Mouse (Mus musculus) kidney, adult 11 months (tissue): Measurements from ENCODE around the gene Gtf2f2.
"Not testable (repeated sequence)": the region's sequence is repeated elsewhere in the genome, so short reads cannot be mapped to it uniquely, and the experiment has no call there.

ENCODE experiments used
- DNase-seq: peaks from one replicate; pipeline ENCODE4 v3.0.0; 2022

The Gtf2f2 gene

DNA sequence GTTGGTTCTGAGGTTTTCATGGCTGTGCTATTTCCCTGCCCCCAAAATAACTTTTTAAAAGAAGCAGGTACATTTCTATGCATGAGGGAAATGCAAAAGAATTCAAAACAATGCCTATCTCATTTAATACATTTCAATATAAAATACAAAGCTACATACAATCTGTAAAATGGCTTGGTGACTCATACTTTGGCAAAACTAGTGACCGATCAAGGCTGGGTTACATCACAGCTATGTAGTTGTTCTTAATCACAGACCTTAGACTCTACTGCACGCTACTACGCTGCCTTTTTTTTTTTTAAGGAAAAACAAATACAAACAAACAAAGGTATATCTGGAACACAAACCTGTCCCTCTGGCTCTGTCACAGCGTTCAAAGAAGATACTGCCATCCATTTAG is 18.3 kb downstream of the Gtf2f2 start:
- no peak for DNase-seq

DNA sequence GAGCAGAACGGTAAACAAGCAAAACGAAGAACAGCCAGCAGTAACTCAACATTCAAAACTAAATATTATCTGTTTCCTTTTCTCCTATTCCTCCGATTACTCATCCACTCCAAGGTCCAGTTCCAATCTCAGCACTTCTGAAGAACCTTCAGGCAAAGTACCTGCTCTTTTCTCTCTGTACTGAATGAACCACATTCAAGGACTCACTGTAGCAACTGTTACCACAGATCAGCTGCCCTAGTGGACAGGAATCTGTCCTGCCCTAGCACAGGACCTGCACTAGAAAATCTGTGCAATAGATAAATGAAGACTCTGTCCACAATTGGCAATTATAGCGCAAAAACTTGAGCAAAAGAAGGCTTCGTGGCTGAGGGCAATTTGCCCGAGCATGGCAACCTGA is 19.7 kb downstream of the Gtf2f2 start:
- no peak for DNase-seq

DNA sequence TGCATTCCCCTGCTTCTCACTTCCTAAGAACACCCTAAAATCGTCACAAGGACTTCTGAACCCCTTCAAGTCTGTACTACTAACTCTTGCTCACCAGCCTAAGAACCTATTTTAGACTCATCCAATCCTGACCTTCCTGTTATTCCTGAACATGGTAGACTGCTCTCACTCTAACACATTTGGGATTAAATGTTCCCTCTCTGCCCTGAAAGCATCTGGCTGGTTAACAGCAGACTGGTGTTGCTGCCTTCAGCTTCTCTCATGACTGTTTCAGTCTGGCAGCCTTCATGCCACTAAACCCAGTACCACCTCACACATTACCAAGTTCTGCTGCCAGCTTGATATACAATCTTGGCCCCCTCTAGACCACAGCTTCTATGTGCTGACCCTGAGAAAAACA is 21.5 kb downstream of the Gtf2f2 start:
- DNase-seq, result no peak

DNA sequence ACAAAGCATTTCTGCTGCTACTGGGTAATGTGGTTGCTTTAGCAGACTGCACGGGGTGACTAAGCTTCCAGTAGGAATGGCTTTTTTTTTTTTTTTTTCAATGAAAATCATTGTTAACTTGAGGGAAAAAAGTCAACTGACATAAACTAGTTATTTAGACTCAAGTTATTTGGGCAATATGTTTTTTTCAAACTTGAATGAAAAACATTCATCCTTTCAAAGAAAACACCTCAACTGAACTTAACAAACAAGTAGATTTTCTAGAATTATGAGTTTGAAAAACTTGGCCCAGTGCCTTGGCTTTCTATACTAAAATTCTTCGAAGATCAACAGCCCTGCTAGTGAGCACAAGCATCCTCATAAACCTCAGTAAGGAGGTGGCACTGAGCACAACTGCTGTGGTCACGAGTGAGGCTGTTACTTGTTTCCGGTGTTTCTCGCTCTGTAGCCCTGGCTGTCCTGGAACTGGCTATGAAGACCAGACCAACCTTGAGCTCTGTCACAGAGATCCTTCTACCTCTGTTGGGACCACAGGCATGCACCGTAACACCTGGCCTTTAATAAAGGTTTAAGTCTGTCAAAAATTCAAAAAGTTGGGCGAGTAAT is 23.7 kb downstream of the Gtf2f2 start:
- DNase-seq, result no peak

DNA sequence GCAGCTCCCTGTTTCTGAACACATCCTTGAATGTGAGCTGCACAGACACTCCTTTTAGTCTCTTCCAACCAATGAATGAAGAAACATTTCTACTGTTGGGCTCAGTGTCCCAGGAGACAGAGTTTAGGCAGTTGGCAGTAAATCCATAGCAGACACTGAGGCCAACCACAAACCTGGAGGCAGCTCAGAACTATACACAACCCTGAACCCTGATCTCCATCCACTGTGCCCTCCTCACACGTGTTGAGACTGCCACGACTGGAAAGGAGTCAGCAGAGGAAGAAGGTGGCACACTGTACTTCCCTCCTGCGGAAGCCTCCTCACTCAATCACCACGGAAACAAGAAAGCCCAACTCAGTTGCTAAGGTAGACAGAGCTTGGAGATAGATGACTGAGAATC is 25.6 kb downstream of the Gtf2f2 start:
- DNase-seq, result no peak

DNA sequence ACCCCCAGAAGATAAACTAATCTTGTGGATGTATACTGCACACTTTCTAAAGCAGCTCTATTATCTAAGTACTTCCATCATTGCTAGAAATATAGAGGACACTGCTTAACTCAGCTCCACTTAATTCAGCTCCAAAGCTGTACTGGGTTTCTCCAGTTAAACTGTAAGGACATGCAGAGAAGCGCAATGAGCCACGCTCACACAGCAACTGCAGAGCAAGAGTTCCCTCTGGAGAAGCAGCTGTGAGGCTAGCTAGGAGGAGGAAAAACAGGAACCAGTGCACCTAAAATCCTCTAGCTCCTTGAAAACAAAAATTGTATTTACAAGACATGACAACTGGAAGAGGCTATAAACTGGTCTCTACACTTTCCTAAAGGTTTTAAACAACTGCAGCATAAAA is 26.8 kb downstream of the Gtf2f2 start:
- DNase-seq, result no peak

DNA sequence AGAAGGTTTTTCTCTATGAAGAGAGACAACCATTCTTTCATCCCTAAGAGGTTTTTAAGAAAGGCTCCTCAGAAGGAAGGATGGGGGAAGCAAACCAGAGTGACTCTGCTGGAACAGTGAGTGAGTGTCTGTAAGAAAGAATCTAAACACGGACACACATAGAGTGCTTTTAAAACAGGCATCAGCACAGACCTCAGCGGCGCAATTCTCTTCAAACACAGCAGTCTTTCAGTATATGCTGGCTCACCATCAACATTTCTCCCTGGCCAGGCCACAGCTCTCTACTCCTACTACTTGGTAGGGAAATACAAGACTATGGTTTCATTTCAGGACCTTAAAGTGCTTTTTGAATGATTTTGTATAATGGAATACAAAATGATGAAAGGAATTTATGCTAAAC is 29.4 kb downstream of the Gtf2f2 start:
- DNase-seq, result no peak

DNA sequence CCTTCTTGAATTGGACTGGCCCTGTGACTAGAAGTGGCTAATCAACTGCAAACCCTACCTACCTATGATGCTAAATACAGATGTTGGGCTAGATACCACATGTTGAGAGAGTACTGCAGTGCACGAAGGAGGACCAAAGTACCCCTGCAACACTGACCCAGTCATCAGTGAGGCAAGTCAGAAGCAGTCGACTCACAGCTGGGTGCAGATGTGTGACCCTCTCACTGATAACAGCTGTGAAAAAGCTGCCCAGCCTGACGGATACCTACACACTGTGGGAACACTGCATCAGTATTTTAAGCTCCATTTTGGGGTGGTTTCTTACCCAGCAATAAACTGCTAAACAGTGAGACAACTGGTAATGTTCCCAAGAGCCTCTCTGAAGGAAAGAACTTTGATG is 34.6 kb downstream of the Gtf2f2 start:
- DNase-seq, result no peak

DNA sequence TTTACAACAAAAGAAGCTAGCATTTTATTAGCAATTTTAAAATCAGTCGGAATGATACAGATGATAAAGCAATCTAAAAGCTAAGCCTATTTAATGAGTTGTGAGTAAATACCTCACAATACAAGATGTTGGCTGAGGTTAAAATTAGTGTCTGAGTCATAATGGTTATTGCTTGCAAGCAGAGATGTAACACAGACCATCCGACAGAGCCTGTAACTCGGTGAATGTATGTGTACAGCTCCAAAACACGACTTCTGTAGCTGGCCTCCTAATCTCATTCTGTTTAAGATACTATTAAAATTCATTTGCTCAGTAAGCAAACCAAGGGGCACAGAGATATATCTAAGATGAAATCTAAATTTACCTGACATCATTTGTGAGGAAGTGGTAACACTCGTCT is 43.4 kb downstream of the Gtf2f2 start:
- no peak for DNase-seq

DNA sequence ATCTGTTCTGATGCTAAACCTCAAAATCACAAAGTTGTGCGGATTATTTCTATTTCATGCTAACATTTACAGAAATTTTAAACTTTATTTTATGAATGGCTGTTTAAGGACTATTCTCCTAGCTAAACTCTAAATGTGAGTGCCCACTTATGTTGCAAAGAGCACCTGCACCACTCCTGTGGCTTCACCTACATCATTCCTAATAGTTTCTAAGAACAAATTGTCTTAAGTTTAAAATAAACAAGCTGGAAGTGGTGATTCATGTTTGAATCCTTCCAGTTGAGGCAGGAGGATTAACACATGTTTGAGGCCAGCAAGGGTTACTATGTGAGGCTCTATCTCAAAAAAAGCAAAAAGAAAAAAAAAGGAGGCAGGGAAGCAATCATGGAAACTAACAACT is 46.2 kb downstream of the Gtf2f2 start:
- no peak for DNase-seq

DNA sequence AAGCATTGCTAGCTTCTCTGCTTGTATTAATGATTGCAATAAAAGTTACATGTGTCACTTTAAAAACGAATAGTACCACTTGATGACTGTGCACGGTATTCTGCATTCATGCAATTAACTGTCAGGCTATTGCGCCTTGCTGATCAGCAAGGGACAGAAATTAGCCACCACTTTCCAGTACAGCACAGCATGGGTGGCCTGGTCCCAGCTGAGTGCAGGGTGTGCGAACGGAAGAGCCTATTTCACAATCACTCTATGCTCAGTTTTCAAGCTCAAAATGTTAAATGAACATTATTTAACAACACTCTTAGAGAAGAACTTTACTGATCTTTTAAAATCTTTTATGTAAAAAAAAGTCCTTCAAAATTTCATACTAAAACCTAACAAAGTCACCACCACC is 46.7 kb downstream of the Gtf2f2 start:
- no peak for DNase-seq

DNA sequence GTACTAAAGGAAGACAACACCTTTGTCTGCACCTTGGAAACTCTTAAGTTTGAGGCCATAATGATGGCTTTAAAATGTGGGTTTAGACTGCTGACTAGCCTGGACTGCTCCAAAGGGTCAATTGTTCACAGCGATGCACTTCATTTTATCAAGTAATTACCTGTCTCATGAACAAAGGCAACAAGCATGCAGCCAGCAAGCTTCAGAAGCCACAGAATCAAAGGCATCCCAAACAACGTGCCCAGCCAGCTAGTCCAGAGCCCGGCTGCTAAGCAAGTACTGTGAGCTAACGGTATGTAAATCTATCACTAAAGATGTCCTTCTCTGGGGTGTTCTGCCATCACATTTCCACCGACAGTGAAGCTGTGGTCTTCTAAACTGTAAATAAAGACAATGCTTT is 47.5 kb downstream of the Gtf2f2 start:
- DNase-seq, result no peak

DNA sequence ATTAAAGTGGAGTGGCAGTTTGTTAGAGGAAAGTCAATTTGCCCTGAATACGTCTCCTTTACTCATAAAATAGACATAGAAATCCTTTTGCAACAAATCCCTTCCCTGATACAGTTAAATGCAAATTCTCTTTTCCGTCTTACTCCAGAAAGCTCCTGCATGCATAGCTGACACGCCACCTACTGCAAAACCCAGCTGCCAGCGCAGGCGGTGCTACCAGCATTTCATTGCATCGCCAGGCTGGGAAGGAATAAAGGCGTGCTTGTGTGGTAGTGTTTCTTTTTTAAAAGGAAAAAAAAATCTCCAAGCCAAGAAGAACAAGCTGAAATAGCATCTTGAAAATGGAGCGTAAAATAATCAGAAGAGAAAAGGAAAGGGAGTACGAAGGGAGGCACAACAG is 48.4 kb downstream of the Gtf2f2 start:
- no peak for DNase-seq

DNA sequence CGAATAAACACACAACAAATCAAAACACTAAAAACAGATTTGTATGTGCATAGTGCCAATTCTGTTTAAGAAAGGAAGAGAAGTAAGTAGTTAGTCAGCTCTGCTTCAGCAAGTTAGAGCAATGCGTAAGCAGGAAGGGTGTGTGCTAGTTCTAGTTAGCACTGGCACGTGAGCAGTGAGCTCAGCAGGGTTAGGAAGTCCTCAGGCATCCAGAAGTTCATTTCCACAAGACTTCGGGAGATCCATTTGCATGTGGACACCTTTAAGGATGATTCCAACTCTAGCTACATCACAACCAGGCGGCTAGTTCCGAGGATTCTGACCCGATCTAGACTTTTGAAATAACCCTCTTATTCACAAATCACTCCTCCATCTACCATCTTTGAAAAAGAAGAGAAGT is 55.9 kb downstream of the Gtf2f2 start, which contains the start of gene Kctd4:
Gene Kctd4 (plus strand): TSS at position 244 of the 400 bp plus-strand sequence.
- DNase-seq, result no peak

DNA sequence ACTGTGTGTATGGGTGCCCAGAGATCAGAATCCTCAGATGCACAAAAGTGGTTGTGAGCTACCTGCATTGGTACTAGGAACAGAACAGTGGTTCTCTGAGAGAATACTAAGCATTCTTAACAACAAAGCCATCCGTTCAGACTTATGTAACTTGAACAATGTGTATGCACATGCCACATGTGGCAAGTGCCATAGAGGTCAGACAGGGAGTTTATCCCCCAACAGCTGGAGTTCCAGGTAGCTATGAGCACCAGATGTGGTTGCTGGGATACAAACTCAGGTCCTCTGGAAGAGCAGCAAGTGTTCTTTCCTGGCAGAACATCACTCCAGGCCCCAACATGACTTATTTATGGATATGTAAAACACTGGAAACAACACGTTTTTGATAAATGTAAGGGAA is 57.7 kb downstream of the Gtf2f2 start:
- no peak for DNase-seq

DNA sequence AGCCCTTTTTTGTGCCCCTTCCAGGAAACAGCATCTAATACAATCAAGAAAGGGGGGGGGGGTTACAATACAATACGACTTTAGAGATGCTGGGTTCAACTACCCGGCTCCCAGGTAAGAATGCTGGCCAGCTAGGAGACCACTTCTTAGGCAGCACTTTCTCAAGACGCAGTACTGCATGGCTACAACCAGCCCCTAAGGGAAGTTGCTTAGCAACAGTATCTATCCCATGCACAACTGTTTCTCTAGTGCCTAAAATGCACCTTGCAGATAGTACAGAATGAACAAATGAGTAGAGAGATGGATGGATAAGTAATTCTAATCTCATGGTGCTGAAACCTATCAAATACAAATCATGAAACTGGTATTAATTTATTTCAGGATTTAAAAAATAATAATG is 63.0 kb downstream of the Gtf2f2 start:
- no peak for DNase-seq

DNA sequence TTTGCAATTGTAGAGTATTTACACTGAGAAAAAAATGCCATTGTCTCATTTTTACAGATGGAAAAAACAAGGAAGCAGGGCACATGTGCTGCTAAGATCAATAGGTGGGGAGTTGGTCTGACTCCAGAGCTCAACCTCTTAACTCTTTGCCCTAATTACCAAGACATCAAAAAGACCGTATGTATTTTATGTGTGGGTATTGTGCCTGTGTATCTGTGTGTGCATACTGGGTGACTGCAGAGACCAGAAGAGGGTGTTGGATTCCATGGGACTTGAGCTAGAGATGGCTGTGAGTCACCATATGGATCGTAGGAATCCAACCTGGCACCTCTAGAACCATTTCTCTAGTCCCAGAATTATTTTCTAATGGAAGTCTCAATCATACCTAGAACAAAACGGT is 68.3 kb downstream of the Gtf2f2 start:
- DNase-seq, result no peak

DNA sequence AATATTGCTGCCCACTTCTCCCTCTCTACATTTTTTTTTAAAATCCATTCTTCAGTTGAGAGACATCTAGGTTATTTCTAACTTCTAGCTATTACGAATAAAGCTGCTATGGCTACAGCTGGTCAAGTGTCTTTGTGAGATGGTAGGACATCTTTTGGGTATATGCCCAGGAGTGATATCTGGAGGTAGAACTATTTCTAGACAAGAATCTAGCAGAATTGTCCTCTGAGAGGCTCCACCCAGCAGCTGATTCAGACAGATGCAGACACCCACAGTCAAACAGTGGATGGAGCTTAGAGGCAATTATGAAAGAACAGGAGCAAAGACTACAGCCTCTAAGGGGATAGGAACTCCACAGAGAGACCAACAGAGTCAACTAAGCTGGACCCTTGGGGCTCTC is 69.2 kb downstream of the Gtf2f2 start:
- DNase-seq, result no peak

DNA sequence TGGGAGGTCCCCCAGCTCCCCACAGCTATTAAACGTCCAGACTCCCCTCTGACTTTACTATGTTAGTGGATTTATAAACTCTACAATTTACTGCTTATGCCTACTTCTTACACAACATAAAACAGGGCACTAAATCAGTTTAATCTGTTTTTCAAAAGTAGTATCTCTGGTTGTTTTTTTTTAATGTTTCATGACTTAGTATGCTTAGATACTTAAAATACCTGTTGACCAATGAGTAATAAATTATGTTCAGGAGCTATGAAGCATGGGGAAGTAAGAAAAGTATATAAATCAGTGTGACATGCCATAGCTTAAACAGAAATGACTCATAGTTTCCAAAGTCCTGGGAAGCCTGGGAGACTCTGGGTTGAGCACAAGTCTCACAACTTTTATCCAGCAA is 73.0 kb downstream of the Gtf2f2 start:
- DNase-seq, result no peak

DNA sequence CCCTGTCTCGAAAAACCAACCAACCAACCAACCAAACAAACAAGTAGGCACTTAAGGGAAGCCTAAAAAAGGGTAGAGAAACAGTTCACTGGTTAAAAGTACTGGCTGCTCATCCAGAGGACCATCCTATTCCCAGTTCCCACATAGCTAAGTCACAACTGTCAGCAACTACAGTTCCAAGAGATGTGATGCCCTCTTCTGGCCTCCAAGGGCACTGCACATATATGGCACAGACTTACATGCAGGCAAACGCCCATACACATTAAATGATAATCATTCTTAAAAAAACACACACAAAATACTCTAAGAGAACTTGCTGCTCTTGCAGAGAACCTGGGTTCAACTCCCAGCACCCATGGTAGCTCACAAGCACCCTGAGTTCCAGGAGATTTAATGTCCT is 76.3 kb downstream of the Gtf2f2 start:
- no peak for DNase-seq

DNA sequence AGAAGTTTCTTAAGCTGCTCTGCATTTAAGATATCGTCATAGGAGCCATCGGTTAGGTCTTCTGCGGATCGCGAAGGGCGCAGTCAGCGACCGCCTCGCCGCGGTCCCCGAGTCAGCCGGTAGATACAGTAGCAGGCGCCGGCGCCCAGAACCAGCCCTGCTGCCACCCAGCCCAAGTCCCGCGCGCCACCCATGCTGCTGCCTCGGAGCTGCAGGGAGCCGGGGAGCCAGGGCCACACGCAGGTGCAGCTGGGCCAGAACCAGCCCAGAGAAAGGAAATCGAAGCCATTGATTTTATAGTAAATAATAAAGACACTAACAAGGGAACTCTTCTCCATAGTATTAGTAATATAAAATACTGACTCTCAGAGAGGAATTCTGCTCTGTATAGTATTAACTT is 79.4 kb downstream of the Gtf2f2 start:
- DNase-seq, result no peak

DNA sequence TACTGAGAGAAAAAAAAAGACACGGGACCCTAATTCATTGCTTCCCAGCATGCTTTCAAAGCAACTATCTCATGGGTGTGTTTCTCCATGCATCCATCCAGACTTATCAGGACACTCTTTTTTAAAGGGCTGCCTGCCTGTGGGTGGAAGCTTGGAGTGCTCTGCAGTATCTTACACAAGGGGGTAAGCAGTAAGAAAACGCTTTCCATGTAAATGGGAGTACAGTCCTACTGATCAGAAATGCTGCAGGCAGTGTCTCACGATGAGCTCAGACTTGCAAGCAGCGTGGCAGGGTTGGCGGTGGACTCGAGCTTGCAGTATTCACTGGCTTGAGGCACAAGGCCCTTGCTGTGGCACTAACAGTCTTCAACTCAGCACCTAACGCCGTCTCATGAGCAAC is 81.0 kb downstream of the Gtf2f2 start:
- not testable (repeated sequence) for DNase-seq

DNA sequence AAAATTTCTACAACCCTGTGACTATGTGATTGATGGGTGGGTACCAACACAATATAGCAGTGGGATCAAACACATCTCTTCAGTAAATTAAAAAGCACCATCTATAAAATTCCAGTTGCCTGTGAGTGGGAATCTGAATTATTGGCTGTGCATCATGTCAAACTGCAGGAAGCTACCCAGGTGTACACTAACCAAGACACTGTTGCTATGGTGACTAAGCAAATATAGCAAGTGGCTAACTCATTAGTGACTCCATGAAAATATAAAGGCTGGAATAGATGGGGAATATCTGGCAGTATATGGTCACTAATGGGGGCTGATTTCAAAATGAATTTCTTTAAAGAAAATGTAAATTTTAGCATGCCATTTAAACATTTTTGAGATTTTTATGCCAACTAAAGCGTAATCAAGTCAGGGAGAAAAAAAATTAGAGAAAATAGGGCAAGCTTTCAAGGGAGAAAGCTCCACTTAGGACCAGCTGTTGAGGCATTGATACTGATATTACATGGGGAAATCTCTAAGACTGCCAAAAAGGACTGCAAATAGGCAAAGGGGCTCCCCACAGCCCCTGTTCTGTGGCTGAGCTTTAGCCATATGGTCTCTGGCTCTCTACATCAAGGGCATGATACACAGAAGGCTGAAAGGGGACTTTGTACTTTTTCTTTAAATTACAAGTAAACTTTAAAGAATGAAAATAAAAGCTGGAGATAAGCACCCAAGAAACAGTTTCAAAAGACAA is 87.2 kb downstream of the Gtf2f2 start:
- no peak for DNase-seq

DNA sequence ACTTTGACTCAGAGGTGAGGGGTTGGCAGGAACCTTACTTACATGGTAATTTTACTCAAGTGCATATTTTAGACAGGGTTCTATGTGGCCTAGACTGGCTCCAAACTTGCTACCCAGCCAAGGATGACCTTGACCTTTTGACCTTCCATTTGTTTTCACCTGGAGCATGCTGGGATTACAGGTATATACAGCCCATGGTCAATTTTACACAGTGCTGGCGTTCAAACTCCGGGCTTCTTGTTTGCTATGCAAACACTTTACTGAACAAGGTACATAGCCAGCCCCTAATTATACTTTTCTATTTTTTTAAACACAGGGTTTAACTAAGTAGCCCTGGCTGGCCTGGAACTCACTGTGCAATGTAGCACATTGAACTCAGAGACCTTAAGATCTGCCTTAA is 98.0 kb downstream of the Gtf2f2 start:
- no peak for DNase-seq

DNA sequence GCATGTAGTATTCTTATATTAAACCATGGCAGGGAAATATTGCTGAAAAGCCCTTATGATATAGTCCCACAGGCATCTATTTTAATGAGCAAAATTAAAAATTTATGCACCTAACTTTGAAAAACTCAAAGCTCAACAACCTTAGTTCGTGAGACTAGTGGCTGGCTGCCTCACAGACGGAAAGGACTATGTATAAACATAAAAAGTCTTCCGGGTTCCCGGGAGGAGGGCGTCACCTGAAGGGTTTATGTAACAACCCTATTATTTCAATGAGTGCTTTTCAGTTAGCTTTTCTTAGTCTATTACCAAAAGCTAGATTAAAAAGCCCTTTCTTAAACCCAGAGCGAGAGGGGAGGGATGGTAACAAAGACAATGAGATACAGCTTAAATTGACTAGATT is 98.7 kb downstream of the Gtf2f2 start:
- no peak for DNase-seq
